Mouse (Mus musculus): ENCODE data around the gene Anks3. TPM values are rescaled to one million over a fixed set of nuclear protein-coding genes. Genes with fewer than 3 reads are reported as not detected.

Anks3 gene
- polyA plus RNA-seq, 1 experiment from 2014 or later, result 32.4 TPM

DNA sequence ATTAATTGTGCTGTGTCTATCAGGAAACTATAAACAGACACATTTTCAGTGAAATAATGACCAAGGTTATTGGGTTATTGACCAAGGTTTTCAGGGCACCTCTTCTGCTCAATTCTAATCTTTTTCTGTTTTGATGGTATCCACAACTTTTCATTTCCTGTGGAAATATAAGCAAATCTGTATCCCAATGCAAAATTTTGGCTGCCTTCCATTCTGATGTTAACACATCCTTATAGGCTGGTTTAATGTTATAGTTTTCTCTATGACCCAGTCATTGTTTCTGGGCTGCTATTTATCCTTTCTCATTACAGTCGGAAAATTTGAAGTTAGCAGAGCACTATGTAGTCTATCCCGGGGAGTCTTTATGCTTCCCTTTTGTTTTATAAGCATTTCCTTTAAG lies 64.3 kb downstream of the Anks3 start:
- Histone ChIP-seq H3K36me3 (replicated peaks; ENCODE audit: control insufficient read depth, insufficient read depth, low read depth, low read length) (no peaks in the 10 kb centered on the region), H3K9ac (replicated peaks; ENCODE audit: low read length) (no peak overlapping the region), H3K27me3 (ENCODE audit: control insufficient read depth, insufficient read depth, low read length) (no peaks in the 10 kb centered on the region), H3K4me3 (ENCODE audit: low read depth, low read length) (no peak overlapping the region), H3K27ac (replicated peaks; ENCODE audit: low read depth, low read length) (no peak overlapping the region), H3K9me3 (replicated peaks; ENCODE audit: control insufficient read depth, low read length) (no peaks in the 10 kb centered on the region), H3K4me1 (ENCODE audit: control insufficient read depth, insufficient read depth, low read length) (no peaks in the 10 kb centered on the region), H3K4me2 (ENCODE audit: low read depth, low read length) (no peak overlapping the region)
- DNase-seq (ENCODE audit: low spot score) (no peak), ATAC-seq (replicated peaks; ENCODE audit: insufficient number of reproducible peaks, low FRiP score, low TSS enrichment, low read depth) (no peak)
- WGBS, result 91% methylated on average over 2 of the region's 2 CpGs

GRCm38 (mm10) chr16:4898881-4899280 lies 65.1 kb downstream of the Anks3 start:
- Histone ChIP-seq H3K27me3 (ENCODE audit: control insufficient read depth, insufficient read depth, low read length) (no peaks in the 10 kb centered on the region), H3K36me3 (replicated peaks; ENCODE audit: control insufficient read depth, insufficient read depth, low read depth, low read length) (no peaks in the 10 kb centered on the region), H3K4me1 (ENCODE audit: control insufficient read depth, insufficient read depth, low read length) (no peaks in the 10 kb centered on the region), H3K27ac (replicated peaks; ENCODE audit: low read depth, low read length) (no peak overlapping the region), H3K9ac (replicated peaks; ENCODE audit: low read length) (no peak overlapping the region), H3K9me3 (replicated peaks; ENCODE audit: control insufficient read depth, low read length) (no peaks in the 10 kb centered on the region), H3K4me3 (ENCODE audit: low read depth, low read length) (no peak overlapping the region), H3K4me2 (ENCODE audit: low read depth, low read length) (no peak overlapping the region)
- 91% methylated on average over 6 of the region's 6 CpGs for WGBS
- ATAC-seq (replicated peaks; ENCODE audit: insufficient number of reproducible peaks, low FRiP score, low TSS enrichment, low read depth) (no peak), DNase-seq (ENCODE audit: low spot score) (no peak)

DNA sequence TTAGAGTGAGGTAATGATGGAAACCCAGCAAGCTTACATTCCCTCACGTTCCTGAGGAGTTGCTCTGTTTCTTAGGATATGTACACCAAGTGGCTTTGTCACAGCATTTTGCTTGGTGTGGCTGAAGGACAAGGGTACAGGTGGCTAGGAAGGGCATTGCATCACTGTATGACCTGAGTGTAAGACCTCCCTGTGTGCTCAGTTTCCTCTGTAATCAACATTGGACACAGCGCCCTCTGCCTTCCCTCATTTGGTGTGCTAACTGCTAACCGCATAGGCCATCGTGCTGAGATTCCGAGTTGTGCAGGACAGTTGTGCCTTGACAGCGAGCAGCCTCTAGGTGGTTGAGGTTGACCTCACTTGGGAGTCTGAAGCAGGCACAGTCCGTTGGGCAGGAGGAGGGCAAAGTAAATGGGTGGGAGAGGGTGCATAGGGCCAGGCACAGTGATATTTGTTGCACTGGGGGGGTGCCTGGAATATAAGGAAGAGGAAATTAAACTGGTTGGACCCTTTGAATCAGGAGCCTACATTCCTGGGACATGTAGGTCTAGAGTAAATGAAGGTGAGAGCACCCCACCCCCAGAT lies 66.8 kb downstream of the Anks3 start:
- Histone ChIP-seq H3K4me3 (ENCODE audit: low read depth, low read length) (no peak overlapping the region), H3K27me3 (ENCODE audit: control insufficient read depth, insufficient read depth, low read length) (no peaks in the 10 kb centered on the region), H3K36me3 (replicated peaks; ENCODE audit: control insufficient read depth, insufficient read depth, low read depth, low read length) (no peaks in the 10 kb centered on the region), H3K27ac (replicated peaks; ENCODE audit: low read depth, low read length) (no peak overlapping the region), H3K4me1 (ENCODE audit: control insufficient read depth, insufficient read depth, low read length) (no peaks in the 10 kb centered on the region), H3K4me2 (ENCODE audit: low read depth, low read length) (no peak overlapping the region), H3K9ac (replicated peaks; ENCODE audit: low read length) (no peak overlapping the region), H3K9me3 (replicated peaks; ENCODE audit: control insufficient read depth, low read length) (no peaks in the 10 kb centered on the region)
- 53% methylated on average over 7 of the region's 7 CpGs for WGBS
- ATAC-seq (replicated peaks; ENCODE audit: insufficient number of reproducible peaks, low FRiP score, low TSS enrichment, low read depth), result no peak
- no peak for DNase-seq (ENCODE audit: low spot score)

DNA sequence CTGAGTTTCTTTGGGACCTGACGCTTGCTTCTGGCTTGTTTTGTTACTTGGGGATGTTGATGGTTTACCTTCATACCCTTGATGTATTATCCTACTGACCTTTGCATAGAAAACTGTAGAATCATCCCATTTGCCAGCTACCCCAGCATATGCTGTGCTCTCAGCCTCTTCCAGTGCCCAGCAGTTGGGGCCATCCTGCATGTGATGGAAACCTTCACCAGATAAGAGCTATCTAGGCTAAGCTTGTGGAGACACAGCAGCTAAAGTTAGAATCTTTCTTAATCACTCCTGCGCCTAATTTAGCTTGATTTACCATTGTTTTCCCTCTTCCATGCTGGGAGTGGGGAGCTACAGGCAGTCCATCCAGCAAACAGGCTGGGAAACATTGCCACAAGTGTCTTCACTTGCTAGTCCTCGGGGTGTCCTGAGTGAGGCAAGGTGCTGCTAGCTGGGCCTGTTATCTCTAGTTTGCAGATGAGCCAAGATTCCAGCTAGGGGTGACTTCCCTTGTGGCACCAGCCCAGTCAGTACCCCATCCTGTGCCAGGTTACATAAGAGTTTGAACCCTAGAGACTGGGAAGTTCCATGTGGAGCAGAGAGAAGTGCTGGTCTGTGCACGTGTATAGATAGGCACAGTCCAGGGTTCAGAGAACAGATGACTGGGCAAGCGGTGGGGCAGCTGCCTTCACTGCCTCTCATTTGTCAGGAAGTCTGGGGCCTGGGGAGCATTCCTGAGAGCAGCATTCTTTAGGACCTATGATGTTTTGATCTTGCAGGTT lies 67.6 kb downstream of the Anks3 start:
- DNase-seq (ENCODE audit: low spot score) (no peak), ATAC-seq (replicated peaks; ENCODE audit: insufficient number of reproducible peaks, low FRiP score, low TSS enrichment, low read depth) (no peak)
- H3K9ac ChIP-seq (replicated peaks; ENCODE audit: low read length), result no peak overlapping the region
- 76% methylated on average over 5 of the region's 5 CpGs for WGBS
- no peaks in the 10 kb centered on the region for H3K4me1 ChIP-seq (ENCODE audit: control insufficient read depth, insufficient read depth, low read length)
- no peaks in the 10 kb centered on the region for H3K36me3 ChIP-seq (replicated peaks; ENCODE audit: control insufficient read depth, insufficient read depth, low read depth, low read length)
- no peaks in the 10 kb centered on the region for H3K9me3 ChIP-seq (replicated peaks; ENCODE audit: control insufficient read depth, low read length)
- no peaks in the 10 kb centered on the region for H3K27me3 ChIP-seq (ENCODE audit: control insufficient read depth, insufficient read depth, low read length)
- H3K4me3 ChIP-seq (ENCODE audit: low read depth, low read length), result no peak overlapping the region
- no peak overlapping the region for H3K4me2 ChIP-seq (ENCODE audit: low read depth, low read length)
- no peak overlapping the region for H3K27ac ChIP-seq (replicated peaks; ENCODE audit: low read depth, low read length)

DNA sequence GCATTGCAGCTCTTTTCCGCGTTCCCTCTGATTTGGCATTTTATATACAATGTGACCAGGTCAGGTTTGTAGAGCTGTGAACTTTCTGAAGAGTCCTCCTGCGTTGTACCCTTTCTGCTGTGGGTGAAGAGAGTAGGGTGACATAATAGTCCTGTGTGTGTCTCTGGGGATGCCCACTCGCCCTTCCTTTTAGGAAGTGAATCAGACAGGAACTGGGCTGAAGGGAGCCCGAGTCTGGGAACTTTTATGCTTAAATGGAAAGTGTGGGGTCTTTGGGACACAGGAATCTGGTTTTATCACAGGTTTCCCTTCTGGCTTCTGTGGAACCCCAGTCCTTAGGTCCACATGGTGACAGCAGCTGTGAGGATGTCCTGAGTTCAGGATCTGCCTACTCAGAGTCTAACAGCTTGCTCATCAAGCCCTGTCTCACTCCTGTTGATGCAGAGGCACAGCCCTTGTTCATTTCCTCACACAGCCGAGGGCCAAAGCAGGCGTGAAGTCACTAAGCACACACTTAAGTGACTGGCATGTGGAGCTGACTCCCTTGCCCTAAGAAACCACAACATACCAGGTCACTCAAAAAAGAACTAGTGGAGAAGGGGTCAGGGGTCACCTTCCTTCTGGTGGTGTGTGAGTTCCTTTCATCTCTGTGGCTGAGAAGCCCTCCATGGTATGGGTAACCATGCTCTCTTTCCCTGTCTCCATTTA lies 69.7 kb downstream of the Anks3 start:
- Histone ChIP-seq H3K27ac (replicated peaks; ENCODE audit: low read depth, low read length) (no peak overlapping the region), H3K27me3 (ENCODE audit: control insufficient read depth, insufficient read depth, low read length) (no peaks in the 10 kb centered on the region), H3K9me3 (replicated peaks; ENCODE audit: control insufficient read depth, low read length) (no peaks in the 10 kb centered on the region), H3K4me2 (ENCODE audit: low read depth, low read length) (no peak overlapping the region), H3K9ac (replicated peaks; ENCODE audit: low read length) (no peak overlapping the region), H3K36me3 (replicated peaks; ENCODE audit: control insufficient read depth, insufficient read depth, low read depth, low read length) (no peaks in the 10 kb centered on the region), H3K4me3 (ENCODE audit: low read depth, low read length) (no peak overlapping the region), H3K4me1 (ENCODE audit: control insufficient read depth, insufficient read depth, low read length) (no peaks in the 10 kb centered on the region)
- WGBS, result 79% methylated on average over 7 of the region's 7 CpGs
- DNase-seq (ENCODE audit: low spot score) (no peak), ATAC-seq (replicated peaks; ENCODE audit: insufficient number of reproducible peaks, low FRiP score, low TSS enrichment, low read depth) (no peak)

GRCm38 (mm10) chr16:4892171-4892570 lies 71.8 kb downstream of the Anks3 start:
- Histone ChIP-seq H3K4me2 (ENCODE audit: low read depth, low read length) (no peak overlapping the region), H3K4me1 (ENCODE audit: control insufficient read depth, insufficient read depth, low read length) (no peaks in the 10 kb centered on the region; the same call in 1 of the 2 replicates), H3K27ac (replicated peaks; ENCODE audit: low read depth, low read length) (no peak overlapping the region), H3K9ac (replicated peaks; ENCODE audit: low read length) (no peak overlapping the region), H3K9me3 (replicated peaks; ENCODE audit: control insufficient read depth, low read length) (no peaks in the 10 kb centered on the region), H3K27me3 (ENCODE audit: control insufficient read depth, insufficient read depth, low read length) (no peaks in the 10 kb centered on the region), H3K4me3 (ENCODE audit: low read depth, low read length) (no peak overlapping the region), H3K36me3 (replicated peaks; ENCODE audit: control insufficient read depth, insufficient read depth, low read depth, low read length) (no peaks in the 10 kb centered on the region)
- no peak for ATAC-seq (replicated peaks; ENCODE audit: insufficient number of reproducible peaks, low FRiP score, low TSS enrichment, low read depth)
- 92% methylated on average over 6 of the region's 6 CpGs for WGBS
- DNase-seq (ENCODE audit: low spot score), result no peak

Other genes starting within 250 kb of the Anks3 start
- gene Nmral1, start 244.8 kb downstream of the Anks3 start, polyA plus RNA-seq (2014; fragmentation: Nextera tagmentation; extraction: Ambion mirVana), result 190 and 192 TPM in 2 replicates
- 110 and 114 TPM in 2 replicates for gene Hmox2, start 237.8 kb downstream of the Anks3 start, polyA plus RNA-seq (2014; fragmentation: Nextera tagmentation; extraction: Ambion mirVana)
- 76.1 and 80.8 TPM in 2 replicates for gene Cdip1, start 173.9 kb downstream of the Anks3 start, polyA plus RNA-seq (2014; fragmentation: Nextera tagmentation; extraction: Ambion mirVana)
- gene 4930562C15Rik, start 128.8 kb downstream of the Anks3 start, polyA plus RNA-seq (2014; fragmentation: Nextera tagmentation; extraction: Ambion mirVana), result 0.28 TPM in 1 of 2 replicates, not detected in the other
- 26.2 and 26.4 TPM in 2 replicates for gene Ubald1, start 83.9 kb downstream of the Anks3 start, polyA plus RNA-seq (2014; fragmentation: Nextera tagmentation; extraction: Ambion mirVana)
- 67.9 and 72.2 TPM in 2 replicates for gene Mgrn1, start 78.0 kb downstream of the Anks3 start, polyA plus RNA-seq (2014; fragmentation: Nextera tagmentation; extraction: Ambion mirVana)
- gene Nudt16l1, start 25.4 kb downstream of the Anks3 start, polyA plus RNA-seq (2014; fragmentation: Nextera tagmentation; extraction: Ambion mirVana), result 155 and 164 TPM in 2 replicates
- not detected in 2 replicates for gene Sept12, start 33.6 kb upstream of the Anks3 start, polyA plus RNA-seq (2014; fragmentation: Nextera tagmentation; extraction: Ambion mirVana)
- gene Smim22, start 43.1 kb upstream of the Anks3 start, polyA plus RNA-seq (2014; fragmentation: Nextera tagmentation; extraction: Ambion mirVana), result 1.5 and 2.2 TPM in 2 replicates
- 56.5 and 60.2 TPM in 2 replicates for gene Rogdi, start 49.3 kb upstream of the Anks3 start, polyA plus RNA-seq (2014; fragmentation: Nextera tagmentation; extraction: Ambion mirVana)
- gene Glyr1, start 85.7 kb upstream of the Anks3 start, polyA plus RNA-seq (2014; fragmentation: Nextera tagmentation; extraction: Ambion mirVana), result 131 and 140 TPM in 2 replicates
- 21.0 and 21.5 TPM in 2 replicates for gene Ubn1, start 85.9 kb upstream of the Anks3 start, polyA plus RNA-seq (2014; fragmentation: Nextera tagmentation; extraction: Ambion mirVana)
- 1.6 and 2.0 TPM in 2 replicates for gene Ppl, start 168.2 kb upstream of the Anks3 start, polyA plus RNA-seq (2014; fragmentation: Nextera tagmentation; extraction: Ambion mirVana)
- gene Sec14l5, start 182.9 kb upstream of the Anks3 start, polyA plus RNA-seq (2014; fragmentation: Nextera tagmentation; extraction: Ambion mirVana), result 0.07 and 0.08 TPM in 2 replicates
- 10.7 and 13.6 TPM in 2 replicates for gene Nagpa, start 239.8 kb upstream of the Anks3 start, polyA plus RNA-seq (2014; fragmentation: Nextera tagmentation; extraction: Ambion mirVana)